Mouse (Mus musculus): ENCODE data around the gene Sprtn.

GRCm38 (mm10) chr8:124932435-124932834 is 34.7 kb downstream of the Sprtn start:
- TF ChIP-seq POLR2A (IDR thresholded peaks at IDR 0.05; ENCODE audit: low read depth, low read length) (no peak), CTCF (IDR thresholded peaks at IDR 0.05; ENCODE audit: extremely low read depth, insufficient read length, insufficient replicate concordance, low read depth, low read length) (no peak)
